Mouse (Mus musculus) embryonic facial prominence, embryonic 14.5 days (tissue): ENCODE data around the gene Ttll2. TPM values are rescaled to one million over a fixed set of nuclear protein-coding genes. Genes with fewer than 3 reads are reported as not detected.
"Not testable (repeated sequence)": the region's sequence is repeated elsewhere in the genome, so short reads cannot be mapped to it uniquely, and the experiment has no call there.

ENCODE experiments used
- ATAC-seq: fragments of 200-750 bp; cut with Nextera tagmentation; 2 replicates; pipeline ENCODE4 v1.8.0; 2017; ENCODE audit warnings: low read depth, moderate number of reproducible peaks, moderate TSS enrichment
- DNase-seq: peaks from one replicate; pipeline ENCODE4 v3.0.0-alpha.2; 2015; ENCODE audit warnings: low spot score
- H3K27ac ChIP-seq: fragments of 300-500 bp; sonication (generic); replicated peaks from 2 replicates; pipeline ENCODE4 v1.5.1; 2014; ENCODE audit warnings: low read depth, mild to moderate bottlenecking, low read length, moderate library complexity
- H3K27me3 ChIP-seq: fragments of 300-500 bp; sonication (generic); replicated peaks from 2 replicates; pipeline ENCODE4 v1.6.1; 2014; ENCODE audit warnings: low read length; ENCODE audit not compliant: control insufficient read depth, insufficient read depth
- H3K36me3 ChIP-seq: fragments of 300-500 bp; sonication (generic); 2 replicates; pipeline ENCODE4 v1.6.1; 2014; ENCODE audit warnings: low read length, mixed read lengths; ENCODE audit not compliant: control insufficient read depth, insufficient read depth
- H3K4me1 ChIP-seq: fragments of 300-500 bp; sonication (generic); 2 replicates; pipeline ENCODE4 v1.6.1; 2014; ENCODE audit warnings: antibody characterized with exemption, low read length; ENCODE audit not compliant: control insufficient read depth, insufficient read depth
- H3K4me2 ChIP-seq: fragments of 300-500 bp; sonication (generic); 2 replicates; pipeline ENCODE4 v1.6.1; 2014; ENCODE audit warnings: low read depth, mild to moderate bottlenecking, low read length, moderate library complexity, mixed read lengths
- H3K4me3 ChIP-seq: fragments of 300-500 bp; sonication (generic); 2 replicates; pipeline ENCODE4 v1.5.1; 2014; ENCODE audit warnings: low read depth, mild to moderate bottlenecking, low read length
- H3K9ac ChIP-seq: fragments of 300-500 bp; sonication (generic); 2 replicates; pipeline ENCODE4 v1.6.1; 2014; ENCODE audit warnings: low read depth, mild to moderate bottlenecking, low read length, moderate library complexity, mixed read lengths
- H3K9me3 ChIP-seq: fragments of 300-500 bp; sonication (generic); 2 replicates; pipeline ENCODE4 v1.6.1; 2016; ENCODE audit warnings: low read length; ENCODE audit not compliant: control insufficient read depth
- WGBS: fragments of 180-500 bp; shearing (Covaris S2); extraction: QIAGEN DNeasy Blood & Tissue Kit; methylation state at CpG from one replicate; pipeline ENCODE4 v1.1.7; 2014; 5-methylcytosine and 5-hydroxymethylcytosine counted together
- polyA plus RNA-seq: library from polyadenylated mRNA; unstranded; fragments of >200 nt; fragmentation: Nextera tagmentation; extraction: Ambion mirVana; gene quantifications from 2 replicates; pipeline ENCODE4 v1.2.1, GENCODE M21; 2014

The Ttll2 gene
- polyA plus RNA-seq, 1 experiment from 2014 or later: not detected

GRCm38 (mm10) chr17:7326415-7326814, 26.1 kb downstream of the Ttll2 start:
- 0 out of 2 replicates have a peak, but pooled peaks have one; percentile 33 for ATAC-seq
- not testable (repeated sequence) for H3K36me3 ChIP-seq, H3K27me3 ChIP-seq, H3K9me3 ChIP-seq, H3K4me3 ChIP-seq, H3K9ac ChIP-seq, H3K27ac ChIP-seq, DNase-seq, H3K4me1 ChIP-seq, H3K4me2 ChIP-seq
- WGBS: 100% methylated on average over 1 of the region's 8 CpGs

GRCm38 (mm10) chr17:7324346-7324745, 28.1 kb downstream of the Ttll2 start, which contains the start of gene Tcp10a:
TSS of gene Tcp10a (plus strand) at chr17:7324646.
- not testable (repeated sequence) for H3K27ac ChIP-seq, H3K36me3 ChIP-seq, H3K4me3 ChIP-seq, DNase-seq, H3K9ac ChIP-seq, ATAC-seq, H3K27me3 ChIP-seq, H3K4me1 ChIP-seq, H3K9me3 ChIP-seq, H3K4me2 ChIP-seq
- 93% methylated on average over 4 of the region's 5 CpGs for WGBS

DNA sequence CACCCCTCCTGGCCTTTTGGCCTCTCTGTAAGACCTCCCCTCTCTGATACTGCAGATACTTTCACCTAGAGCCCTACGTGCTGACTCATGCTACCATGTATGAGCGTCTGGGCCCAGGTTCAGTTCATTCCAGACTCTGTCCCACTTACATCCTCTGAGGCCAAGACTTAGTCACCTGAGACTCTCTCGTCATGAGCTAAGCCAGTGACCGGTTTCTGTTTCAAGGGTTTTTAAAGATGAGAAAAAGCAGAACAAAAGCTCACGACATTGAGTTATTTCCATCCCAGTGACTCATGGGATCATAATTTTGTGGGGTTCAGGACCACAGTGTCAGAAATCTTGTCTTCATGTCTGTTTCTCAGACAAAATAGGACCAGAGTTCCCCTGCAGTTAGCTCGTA, 32.7 kb downstream of the Ttll2 start:
- not testable (repeated sequence) for H3K4me1 ChIP-seq, H3K9ac ChIP-seq, H3K4me3 ChIP-seq, H3K9me3 ChIP-seq, H3K27ac ChIP-seq, ATAC-seq, H3K36me3 ChIP-seq, H3K27me3 ChIP-seq, DNase-seq, H3K4me2 ChIP-seq
- WGBS: 75% methylated on average over 6 of the region's 6 CpGs

DNA sequence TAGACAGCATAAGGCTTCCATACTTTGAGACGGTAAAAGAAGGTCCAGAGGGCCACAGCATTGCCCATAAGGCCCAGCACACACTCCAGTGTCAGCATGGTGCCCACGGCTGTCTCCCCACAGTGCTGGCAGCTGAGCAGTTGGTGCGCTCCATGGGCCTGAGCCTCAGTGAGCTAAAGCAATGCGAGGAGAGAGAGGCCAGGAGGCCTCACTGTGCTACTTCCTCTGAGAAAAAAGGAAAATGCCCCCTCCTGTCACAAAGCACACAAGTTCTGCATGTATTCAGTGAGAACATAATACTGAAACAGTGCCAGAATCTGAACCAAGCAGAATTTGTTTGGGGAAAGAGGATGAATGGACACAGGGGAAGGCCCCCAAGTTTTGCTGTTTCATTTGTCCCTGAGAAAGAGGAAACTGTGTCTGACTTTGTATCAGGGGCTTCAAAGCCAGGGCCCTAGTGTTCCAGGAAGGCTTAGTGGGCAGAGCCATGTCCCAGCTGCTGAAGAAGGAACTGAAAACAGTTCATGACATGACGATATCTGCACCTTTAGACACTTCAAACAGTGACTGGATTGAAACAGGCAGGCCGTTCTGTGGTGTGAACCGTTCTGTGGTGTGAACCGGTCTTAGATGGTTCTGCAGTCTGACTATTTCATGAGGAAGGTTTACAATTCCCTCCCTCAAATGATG, 36.7 kb downstream of the Ttll2 start:
- H3K4me3 ChIP-seq, H3K36me3 ChIP-seq, H3K9ac ChIP-seq, H3K4me1 ChIP-seq, ATAC-seq, H3K4me2 ChIP-seq, H3K27ac ChIP-seq, DNase-seq, H3K9me3 ChIP-seq, H3K27me3 ChIP-seq: not testable (repeated sequence)
- 81% methylated on average over 5 of the region's 8 CpGs for WGBS

DNA sequence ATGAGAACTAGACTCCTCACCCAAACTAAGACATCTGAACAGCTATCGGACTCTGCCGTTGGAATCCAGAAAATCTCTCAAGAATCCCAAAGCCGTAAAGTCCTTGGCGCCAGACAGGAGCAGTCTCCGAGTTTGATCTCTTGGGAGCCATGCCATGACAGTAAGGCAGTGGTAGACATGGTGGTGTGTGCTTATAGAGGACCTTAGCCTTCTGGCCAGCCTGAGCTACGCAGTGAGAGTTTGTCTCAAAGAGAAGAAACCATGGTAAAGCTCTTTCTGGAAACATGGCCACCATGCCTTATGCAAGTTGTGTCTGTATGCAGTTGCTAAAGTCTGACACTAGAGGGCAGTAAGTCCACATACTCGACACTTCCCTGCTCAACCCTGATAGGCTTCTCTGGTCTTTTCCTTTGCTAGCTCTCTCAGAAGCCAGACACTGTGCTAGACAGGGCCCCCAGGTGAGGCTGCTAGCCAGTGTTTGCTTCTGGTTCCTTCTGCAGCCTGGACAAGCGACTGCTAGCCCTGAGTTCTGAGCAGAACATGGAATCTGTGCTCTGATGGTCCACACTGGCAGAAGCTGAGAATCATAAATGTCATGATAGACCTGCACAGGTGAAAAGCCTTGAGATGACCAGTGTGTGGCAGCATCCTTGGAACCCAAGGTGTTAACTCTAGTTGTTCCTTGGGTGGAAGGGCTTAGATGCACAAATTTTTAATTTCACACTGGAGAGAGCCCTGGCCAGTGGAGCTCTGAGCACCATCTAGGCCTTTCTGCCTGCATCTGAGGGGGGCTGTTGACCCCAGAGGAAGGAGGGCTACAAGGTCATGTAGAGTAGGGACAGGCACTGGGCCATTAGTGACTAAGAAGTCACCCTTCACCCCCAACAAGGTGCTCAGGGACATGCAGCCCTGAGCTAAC, 46.0 kb downstream of the Ttll2 start:
- not testable (repeated sequence) for H3K9me3 ChIP-seq, H3K9ac ChIP-seq, DNase-seq, H3K4me1 ChIP-seq, H3K4me2 ChIP-seq, H3K27me3 ChIP-seq, H3K27ac ChIP-seq, H3K36me3 ChIP-seq, H3K4me3 ChIP-seq
- peak; percentile 87 for ATAC-seq
- 63% methylated on average over 7 of the region's 8 CpGs for WGBS

Other genes starting within 250 kb of the Ttll2 start
- 14.0 and 16.9 TPM in 2 replicates for gene Rps6ka2, start 182.6 kb downstream of the Ttll2 start, polyA plus RNA-seq
- 0.13 TPM in 1 of 2 replicates, not detected in the other for gene Tcp10a, start 28.1 kb downstream of the Ttll2 start, polyA plus RNA-seq
- not detected in 2 replicates for gene Gm49630, start 19.3 kb upstream of the Ttll2 start, polyA plus RNA-seq
- gene Unc93a2, start 32.8 kb upstream of the Ttll2 start, polyA plus RNA-seq: not detected in 2 replicates